In genomic region chr15:82244115-82244804, GRCm38 (mm10) we compare ENCODE assay signal across 8 mouse cellular contexts. TPM values are rescaled to one million over a fixed set of nuclear protein-coding genes. Genes with fewer than 3 reads are reported as not detected.
DNase-seq lines count a peak whose midpoint lies in the region; ATAC-seq and TF ChIP-seq lines count a peak whose summit lies in the region.

TSS of gene Cenpm (minus strand) at chr15:82244748.

- peak within 1 kb of the TSS; percentile 88 for H3K4me3 ChIP-seq in G1E (ENCODE audit: low read depth, low read length)
- peak within 1 kb of the TSS; percentile 76 for H3K4me3 ChIP-seq in forebrain, postnatal 0 days (ENCODE audit: low read depth, low read length)
- peak within 1 kb of the TSS; percentile 80 for H3K4me3 ChIP-seq in lung, embryonic 16.5 days (ENCODE audit: low read length)

- peaks cover 24% of the 10 kb centered on the region for H3K4me1 ChIP-seq in G1E (ENCODE audit: insufficient read depth, low read depth, low read length)
- H3K4me1 ChIP-seq in forebrain, postnatal 0 days (ENCODE audit: insufficient read depth), result 0 out of 2 replicates have a peak, but pooled peaks cover 3% of the 10 kb centered on the region
- H3K4me1 ChIP-seq in lung, embryonic 16.5 days (replicated peaks; ENCODE audit: control insufficient read depth, insufficient read depth, low read length), result peaks cover 5% of the 10 kb centered on the region; the same call in 1 of the 2 replicates

- peaks cover 25% of the 10 kb centered on the region for H3K36me3 ChIP-seq in G1E (replicated peaks)
- no peaks in the 10 kb centered on the region for H3K36me3 ChIP-seq in forebrain, postnatal 0 days (ENCODE audit: insufficient read depth)
- no peaks in the 10 kb centered on the region for H3K36me3 ChIP-seq in lung, embryonic 16.5 days (ENCODE audit: control insufficient read depth, insufficient read depth, low read length)

- H3K9ac ChIP-seq in forebrain, postnatal 0 days, result peak within 1 kb of the TSS; percentile 53
- H3K9ac ChIP-seq in lung, embryonic 16.5 days (ENCODE audit: low read length), result peak within 1 kb of the TSS; percentile 78

- peak; percentile 95 for ATAC-seq in G1E (ENCODE audit: extremely low read depth, insufficient number of reproducible peaks, low FRiP score, poor library complexity, severe bottlenecking)
- ATAC-seq in forebrain, postnatal 0 days, result peak; percentile 99
- peak; percentile 97 to 99 for ATAC-seq in hematopoietic stem cell, adult 5-6 weeks (replicated peaks in 1 of 2; ENCODE audit: insufficient read depth in 1 of 2, low FRiP score in 2 of 2, low TSS enrichment in 1 of 2, low read depth in 1 of 2, poor library complexity in 2 of 2, severe bottlenecking in 2 of 2)
- ATAC-seq in lung, embryonic 16.5 days (ENCODE audit: low read depth), result peak; percentile 98

- DNase-seq in G1E (ENCODE audit: low spot score), result peak; percentile 95
- DNase-seq in cerebellum, adult 18-20 months, result peak; percentile 94 to 95
- DNase-seq in forebrain, postnatal 0 days, result peak; percentile 96
- DNase-seq in layer of hippocampus, adult 9-10 months (ENCODE audit: low spot score), result peak; percentile 83
- DNase-seq in ovary, postnatal 10 days (ENCODE audit: low spot score), result peak; percentile 87
- peak; percentile 89 to 93 for DNase-seq in thymus, postnatal 10 days (ENCODE audit: low spot score in 2 of 2)

- no peaks in the 10 kb centered on the region for H3K27me3 ChIP-seq in G1E (ENCODE audit: insufficient read depth, low read length)
- no peaks in the 10 kb centered on the region for H3K27me3 ChIP-seq in forebrain, postnatal 0 days (ENCODE audit: insufficient read depth, low read length)
- H3K27me3 ChIP-seq in lung, embryonic 16.5 days (ENCODE audit: control insufficient read depth, insufficient read depth, low read depth, low read length), result no peaks in the 10 kb centered on the region

- no peaks in the 10 kb centered on the region for H3K9me3 ChIP-seq in G1E (replicated peaks)
- H3K9me3 ChIP-seq in forebrain, postnatal 0 days (ENCODE audit: low read length), result no peaks in the 10 kb centered on the region
- H3K9me3 ChIP-seq in lung, embryonic 16.5 days (ENCODE audit: control insufficient read depth, low read length), result no peaks in the 10 kb centered on the region

- H3K4me2 ChIP-seq in forebrain, postnatal 0 days (ENCODE audit: low read depth), result peak within 1 kb of the TSS; percentile 98
- peak within 1 kb of the TSS; percentile 95 for H3K4me2 ChIP-seq in lung, embryonic 16.5 days (ENCODE audit: low read depth, low read length)

- peak within 1 kb of the TSS; percentile 57 for H3K27ac ChIP-seq in forebrain, postnatal 0 days (ENCODE audit: low read depth, low read length)
- H3K27ac ChIP-seq in lung, embryonic 16.5 days (ENCODE audit: low read length), result peak within 1 kb of the TSS; percentile 79

- TF ChIP-seq CTCF in G1E (IDR thresholded peaks at IDR 0.05; ENCODE audit: low read depth, low read length), result no peak
- TF ChIP-seq CTCF in forebrain, postnatal 0 days (IDR thresholded peaks at IDR 0.05; ENCODE audit: low read depth), result peak; percentile 7; the same call in 1 of the 2 replicates

- WGBS in forebrain, postnatal 0 days, result under 1% methylated on average over 65 of the region's 65 CpGs
- under 1% methylated on average over 65 of the region's 65 CpGs for WGBS in lung, embryonic 16.5 days

RNA-seq across cellular contexts. Expression of gene Cenpm, which starts in this region (rescaled TPM):
- 70.7 and 84.1 TPM in 2 replicates for total RNA-seq in G1E (2014; fragmentation: Nextera tagmentation)
- total RNA-seq in G1E (2017), result 13.7 and 15.7 TPM in 2 replicates
- polyA plus RNA-seq in G1E (2012), result 103 and 105 TPM in 2 replicates
- 8.9 and 10.0 TPM in 2 replicates for total RNA-seq in forebrain, postnatal 0 days (2014; rRNA removed)
- 16.5 and 18.7 TPM in 2 replicates for polyA plus RNA-seq in forebrain, postnatal 0 days (2015; fragmentation: Nextera tagmentation; extraction: Ambion mirVana)
- total RNA-seq in hematopoietic stem cell, adult 5-6 weeks (2017), result 15.6 and 25.6 TPM in 2 replicates
- 65.1 and 65.7 TPM in 2 replicates for polyA plus RNA-seq in lung, embryonic 16.5 days (2015; fragmentation: Nextera tagmentation; extraction: Ambion mirVana)

Comparison
In these comparisons a context has a peak if more than half of its experiments do, and no peak if none do; other contexts are left out.
1. Peak in every context shown above with its lines: DNase-seq, ATAC-seq, H3K4me3 ChIP-seq and H3K27ac ChIP-seq.